In genomic region chr1:131613361-131614133, GRCm38 (mm10) we compare ENCODE assay signal across 9 mouse cellular contexts. TPM values are rescaled to one million over a fixed set of nuclear protein-coding genes. Genes with fewer than 3 reads are reported as not detected.
DNase-seq lines count a peak whose midpoint lies in the region; ATAC-seq and TF ChIP-seq lines count a peak whose summit lies in the region.
"Had no signal": no experiment of that assay in that cellular context is flagged by ENCODE, and none has a peak within 500 bp of the region (broad histone marks: within the 10 kb centered on the region; RNA-seq: fewer than 3 reads in every experiment).

No protein-coding gene starts in this region.

- no peak for TF ChIP-seq POLR2A in embryonic fibroblast, embryonic 13.5 days (IDR thresholded peaks at IDR 0.05; ENCODE audit: low read depth, low read length)

- H3K36me3 ChIP-seq in E14TG2a.4 (ENCODE audit: insufficient read depth, low read length): no peaks in the 10 kb centered on the region
- no peaks in the 10 kb centered on the region for H3K36me3 ChIP-seq in heart, embryonic 11.5 days (ENCODE audit: control insufficient read depth, insufficient read depth, low read length)
- H3K36me3 ChIP-seq in liver, embryonic 16.5 days (ENCODE audit: control insufficient read depth, insufficient read depth): no peaks in the 10 kb centered on the region
- H3K36me3 ChIP-seq: neural tube, embryonic 13.5 days had no signal

- ATAC-seq in heart, embryonic 11.5 days (replicated peaks; ENCODE audit: insufficient number of reproducible peaks, low FRiP score, low TSS enrichment): peak; percentile 59; the same call in 1 of the 2 replicates
- peak; percentile 86 for ATAC-seq in liver, embryonic 16.5 days (ENCODE audit: low read depth)

- H3K9ac ChIP-seq in heart, embryonic 11.5 days (ENCODE audit: low read depth, low read length): no peak overlapping the region
- no peak overlapping the region for H3K9ac ChIP-seq in liver, embryonic 16.5 days (ENCODE audit: low read depth, low read length)
- H3K9ac ChIP-seq: neural tube, embryonic 13.5 days had no signal

- peak; percentile 40 for TF ChIP-seq CTCF in E14TG2a.4 (conservative IDR thresholded peaks at IDR 0.05; ENCODE audit: low read length)
- TF ChIP-seq CTCF in embryonic fibroblast, embryonic 13.5 days (IDR thresholded peaks at IDR 0.05; ENCODE audit: borderline replicate concordance, insufficient read depth, low read length): peak; percentile 75

- no peaks in the 10 kb centered on the region; the same call in 1 of the 2 replicates for H3K4me1 ChIP-seq in E14TG2a.4 (replicated peaks; ENCODE audit: low read depth, low read length)
- H3K4me1 ChIP-seq in embryonic fibroblast, embryonic 13.5 days (ENCODE audit: control insufficient read depth, insufficient read depth, low read length): no peaks in the 10 kb centered on the region
- 0 out of 2 replicates have a peak, but pooled peaks cover 3% of the 10 kb centered on the region for H3K4me1 ChIP-seq in heart, embryonic 11.5 days (ENCODE audit: control insufficient read depth, insufficient read depth, low read length)
- peaks cover 29% of the 10 kb centered on the region for H3K4me1 ChIP-seq in liver, embryonic 16.5 days (ENCODE audit: control insufficient read depth, low read depth, low read length)
- H3K4me1 ChIP-seq: neural tube, embryonic 13.5 days had no signal

- H3K4me2 ChIP-seq in heart, embryonic 11.5 days: no peak overlapping the region
- H3K4me2 ChIP-seq in liver, embryonic 16.5 days (ENCODE audit: low read depth, low read length): peak overlapping the region; percentile 17; the same call in 1 of the 2 replicates
- H3K4me2 ChIP-seq: neural tube, embryonic 13.5 days had no signal

- peak; percentile 67 to 81 for DNase-seq in adrenal gland, postnatal 36 days
- DNase-seq in kidney, postnatal 36 days: peak; percentile 71 to 91
- peak; percentile 83 for DNase-seq in retina, embryonic 14.5 days (ENCODE audit: low spot score)
- DNase-seq in thymus, postnatal 25 days: peak; percentile 84

- H3K27me3 ChIP-seq in E14TG2a.4 (ENCODE audit: insufficient read depth, low read length): peaks cover 23% of the 10 kb centered on the region
- no peaks in the 10 kb centered on the region for H3K27me3 ChIP-seq in heart, embryonic 11.5 days (ENCODE audit: control insufficient read depth, insufficient read depth, low read length)
- no peaks in the 10 kb centered on the region; the same call in 1 of the 2 replicates for H3K27me3 ChIP-seq in liver, embryonic 16.5 days (ENCODE audit: control insufficient read depth, insufficient read depth, low read depth, low read length)
- H3K27me3 ChIP-seq: neural tube, embryonic 13.5 days had no signal

- H3K9me3 ChIP-seq in E14TG2a.4 (ENCODE audit: low read length): no peaks in the 10 kb centered on the region
- H3K9me3 ChIP-seq in heart, embryonic 11.5 days (replicated peaks; ENCODE audit: control insufficient read depth, low read length): no peaks in the 10 kb centered on the region
- no peaks in the 10 kb centered on the region for H3K9me3 ChIP-seq in liver, embryonic 16.5 days (replicated peaks; ENCODE audit: control insufficient read depth, low read length)
- H3K9me3 ChIP-seq: neural tube, embryonic 13.5 days had no signal

- 72% methylated on average over 16 of the region's 16 CpGs for WGBS in heart, embryonic 11.5 days (ENCODE audit: insufficient replicate concordance)
- WGBS in liver, embryonic 16.5 days (ENCODE audit: insufficient replicate concordance): 66% methylated on average over 16 of the region's 16 CpGs

- no peak overlapping the region for H3K4me3 ChIP-seq in E14TG2a.4 (replicated peaks; ENCODE audit: low read length)
- H3K4me3 ChIP-seq in embryonic fibroblast, embryonic 13.5 days (ENCODE audit: insufficient read depth, low read length): no peak overlapping the region
- H3K4me3 ChIP-seq in heart, embryonic 11.5 days (ENCODE audit: low read depth, low read length): no peak overlapping the region
- H3K4me3 ChIP-seq in liver, embryonic 16.5 days (ENCODE audit: low read depth, low read length): no peak overlapping the region
- H3K4me3 ChIP-seq: neural tube, embryonic 13.5 days had no signal

- H3K27ac ChIP-seq in embryonic fibroblast, embryonic 13.5 days (ENCODE audit: insufficient read depth, low read length): no peak overlapping the region
- no peak overlapping the region for H3K27ac ChIP-seq in heart, embryonic 11.5 days (ENCODE audit: low read depth, low read length)
- no peak overlapping the region; the same call in none of the 2 replicates for H3K27ac ChIP-seq in liver, embryonic 16.5 days (ENCODE audit: low read length)
- H3K27ac ChIP-seq: neural tube, embryonic 13.5 days had no signal

RNA-seq across cellular contexts. Expression of gene Avpr1b, which starts 14.5 kb away (rescaled TPM):
- not detected for total RNA-seq in adrenal gland, postnatal 36 days (2021)
- not detected in 2 replicates for polyA plus RNA-seq in embryonic fibroblast, embryonic 13.5 days (2011; ENCODE audit: insufficient read length, low read depth, missing spikeins)
- not detected in 2 replicates for polyA plus RNA-seq in heart, embryonic 11.5 days (2014; fragmentation: Nextera tagmentation; extraction: Ambion mirVana)
- not detected in 2 replicates for polyA plus RNA-seq in liver, embryonic 16.5 days (2015; fragmentation: Nextera tagmentation; extraction: Ambion mirVana)
- polyA plus RNA-seq: neural tube, embryonic 13.5 days had no signal

RNA-seq across cellular contexts. Expression of gene Ctse, which starts 24.6 kb away (rescaled TPM):
- under 1 TPM; 0.33 to 0.36 TPM for total RNA-seq in adrenal gland, postnatal 36 days (2021)
- not detected in 2 replicates for polyA plus RNA-seq in embryonic fibroblast, embryonic 13.5 days (2011; ENCODE audit: insufficient read length, low read depth, missing spikeins)
- polyA plus RNA-seq in heart, embryonic 11.5 days (2014; fragmentation: Nextera tagmentation; extraction: Ambion mirVana): 0.94 and 0.97 TPM in 2 replicates
- 29.5 and 33.8 TPM in 2 replicates for polyA plus RNA-seq in liver, embryonic 16.5 days (2015; fragmentation: Nextera tagmentation; extraction: Ambion mirVana)
- polyA plus RNA-seq: neural tube, embryonic 13.5 days had no signal

Comparison
In these comparisons a context has a peak if more than half of its experiments do, and no peak if none do; other contexts are left out.
1. RNA of gene Ctse, which starts 24.6 kb away (polyA plus RNA-seq): 29.5 to 33.8 TPM in liver, embryonic 16.5 days; 0.94 to 0.97 TPM in heart, embryonic 11.5 days and not detected in embryonic fibroblast, embryonic 13.5 days; every median in the first group is over 10 times any median in the second.
2. Peak in every context shown above with its lines, with median percentiles within 50 percentile points of each other: DNase-seq.